Mouse (Mus musculus) urinary bladder, postnatal 25 days (tissue): ENCODE results near the gene Tbx15.
"Not testable (repeated sequence)": the region's sequence is repeated elsewhere in the genome, so short reads cannot be mapped to it uniquely, and the experiment has no call there.

Experiments used
- DNase-seq: peaks from one replicate; pipeline ENCODE4 v3.0.0; 2022; ENCODE audit warnings: low spot score

Tbx15 gene

GRCm38 (mm10) chr3:99266752-99267303 lies 26.6 kb downstream of the Tbx15 start:
- DNase-seq = no peak

DNA sequence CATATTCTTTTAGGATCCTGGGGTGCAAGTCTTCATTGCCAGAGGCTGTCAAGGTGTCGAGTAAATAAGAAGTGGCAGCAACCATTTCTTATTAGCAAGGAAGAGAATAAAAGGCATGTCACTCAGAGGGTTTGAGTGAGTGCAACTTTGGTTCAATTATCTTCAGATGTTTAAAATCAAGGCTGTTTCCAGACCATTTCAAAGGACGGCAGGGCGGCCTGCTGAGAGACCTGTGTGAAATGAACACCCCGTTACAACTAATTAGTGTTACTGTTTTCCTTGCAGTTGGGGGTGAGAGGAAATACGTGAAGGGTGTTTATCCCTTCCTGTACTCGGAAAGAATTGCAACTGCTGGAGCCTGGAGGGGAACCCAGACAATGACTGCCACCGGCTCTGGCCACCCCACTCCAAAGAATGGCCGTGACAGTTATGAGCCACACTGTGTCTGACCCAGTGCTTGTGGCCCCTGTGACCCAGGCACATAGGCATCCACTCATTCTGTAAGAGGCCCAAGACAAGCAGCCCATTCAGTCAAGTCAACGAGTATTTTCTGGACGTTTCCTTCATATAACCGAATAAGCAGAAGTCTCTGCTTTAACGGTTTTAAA lies 37.9 kb downstream of the Tbx15 start:
- DNase-seq = no peak

- DNase-seq = no peak
Observed at GRCm38 (mm10) chr3:99279718-99280117, 39.5 kb downstream of the Tbx15 start.

GRCm38 (mm10) chr3:99281453-99281852 lies 41.3 kb downstream of the Tbx15 start:
- no peak for DNase-seq

DNA sequence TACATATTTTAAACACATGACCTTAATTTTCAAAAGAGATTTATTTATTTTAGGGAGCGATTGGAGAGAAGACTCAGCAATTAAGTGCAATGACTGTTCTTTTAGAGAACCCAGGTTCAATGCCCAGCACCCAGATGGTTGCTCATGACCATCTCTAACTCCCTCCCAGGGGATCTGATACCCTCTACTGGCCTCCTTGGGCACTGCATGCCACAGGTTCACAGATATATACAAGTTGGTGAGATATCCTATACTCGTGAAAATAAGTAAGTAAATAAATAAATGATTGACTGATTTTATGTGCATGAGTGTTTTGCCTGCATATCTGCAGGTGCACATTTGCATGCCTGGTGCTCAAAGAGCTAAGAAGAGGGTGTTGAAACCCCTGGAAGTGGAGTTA lies 48.1 kb downstream of the Tbx15 start:
- no peak for DNase-seq

- no peak for DNase-seq
Observed at GRCm38 (mm10) chr3:99290064-99290702, 50.0 kb downstream of the Tbx15 start.

DNA sequence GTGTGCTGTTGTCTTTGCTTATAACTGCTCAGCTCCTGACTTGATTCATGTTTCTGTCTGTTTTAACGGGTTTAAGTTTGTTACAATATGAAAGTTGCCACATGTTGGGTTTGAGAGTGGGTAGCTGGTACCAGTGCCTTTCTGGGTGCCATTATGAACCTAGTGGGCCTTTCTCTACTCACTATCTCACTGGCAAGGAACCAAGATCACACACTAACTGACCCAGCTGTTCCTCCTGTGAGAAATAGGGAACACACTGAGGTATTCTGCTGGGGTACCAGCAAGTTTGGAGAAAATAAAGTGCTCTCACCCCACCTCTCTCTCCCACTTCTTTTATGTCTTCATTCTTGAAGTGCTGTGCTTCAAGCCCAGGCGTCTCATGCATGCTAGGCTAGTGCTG lies 50.7 kb downstream of the Tbx15 start:
- no peak for DNase-seq

GRCm38 (mm10) chr3:99291386-99291785 lies 51.2 kb downstream of the Tbx15 start:
- no peak for DNase-seq

DNA sequence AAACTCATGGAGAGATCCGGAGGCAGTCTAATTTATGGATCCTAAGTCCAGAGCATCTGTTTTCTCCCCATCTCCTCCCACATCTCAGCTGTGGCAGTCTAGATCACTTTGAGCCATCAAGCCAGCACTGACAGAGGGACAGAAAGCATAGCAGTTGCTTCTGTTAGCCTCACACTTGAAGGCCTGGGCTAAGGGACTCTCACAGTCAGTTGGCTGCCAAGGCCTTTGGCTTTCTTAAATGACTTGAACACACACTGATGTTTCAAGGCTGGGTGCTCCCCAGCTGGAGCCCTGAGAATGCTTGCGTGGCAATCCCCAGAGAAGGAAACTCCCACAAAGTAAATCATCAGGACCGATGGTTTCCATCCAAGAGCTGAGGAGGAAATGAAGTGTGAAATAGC lies 52.4 kb downstream of the Tbx15 start:
- DNase-seq = no peak

- DNase-seq = not testable (repeated sequence)
Observed at GRCm38 (mm10) chr3:99294209-99294608, 54.0 kb downstream of the Tbx15 start.

GRCm38 (mm10) chr3:99295301-99295700 lies 55.1 kb downstream of the Tbx15 start:
- no peak for DNase-seq

DNA sequence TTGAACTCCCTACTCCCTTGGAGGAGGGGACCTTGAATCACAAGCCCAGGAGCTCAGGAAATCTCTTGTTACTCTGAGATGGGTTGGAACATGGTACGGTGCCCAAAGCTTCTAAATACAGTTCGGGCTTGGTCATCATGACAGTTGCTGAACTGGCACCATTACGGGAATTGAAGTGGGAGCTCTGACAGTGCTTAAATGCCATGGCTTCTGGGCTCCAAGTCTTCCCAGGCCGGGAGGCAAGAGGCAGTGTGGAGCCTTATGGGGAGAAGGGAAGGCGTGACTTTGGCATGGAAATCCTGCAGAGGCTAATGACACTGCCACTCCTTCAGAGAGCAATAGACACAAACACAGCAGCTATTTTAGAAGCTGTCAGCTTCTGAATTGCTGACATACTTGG lies 56.0 kb downstream of the Tbx15 start:
- no peak for DNase-seq

DNA sequence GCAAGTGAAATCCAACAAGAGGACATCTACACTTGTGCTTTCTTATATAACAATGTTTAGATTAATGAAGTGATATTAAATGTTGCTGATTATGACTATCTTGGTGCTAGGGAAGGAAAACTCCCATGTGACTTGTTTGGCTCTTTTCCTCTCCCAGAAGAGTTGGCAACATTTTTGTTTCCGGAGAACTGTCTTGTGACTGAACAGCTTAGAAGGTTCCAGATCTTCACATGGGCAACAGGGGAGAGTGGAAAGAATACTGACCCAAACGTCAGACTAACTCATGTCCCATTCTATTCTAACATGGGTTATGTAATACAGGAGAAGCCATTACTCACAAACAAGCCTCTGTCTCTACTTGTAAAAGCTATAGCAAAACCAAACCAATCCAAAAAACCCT lies 60.7 kb downstream of the Tbx15 start:
- no peak for DNase-seq

GRCm38 (mm10) chr3:99310877-99311276 lies 70.7 kb downstream of the Tbx15 start:
- no peak for DNase-seq

DNA sequence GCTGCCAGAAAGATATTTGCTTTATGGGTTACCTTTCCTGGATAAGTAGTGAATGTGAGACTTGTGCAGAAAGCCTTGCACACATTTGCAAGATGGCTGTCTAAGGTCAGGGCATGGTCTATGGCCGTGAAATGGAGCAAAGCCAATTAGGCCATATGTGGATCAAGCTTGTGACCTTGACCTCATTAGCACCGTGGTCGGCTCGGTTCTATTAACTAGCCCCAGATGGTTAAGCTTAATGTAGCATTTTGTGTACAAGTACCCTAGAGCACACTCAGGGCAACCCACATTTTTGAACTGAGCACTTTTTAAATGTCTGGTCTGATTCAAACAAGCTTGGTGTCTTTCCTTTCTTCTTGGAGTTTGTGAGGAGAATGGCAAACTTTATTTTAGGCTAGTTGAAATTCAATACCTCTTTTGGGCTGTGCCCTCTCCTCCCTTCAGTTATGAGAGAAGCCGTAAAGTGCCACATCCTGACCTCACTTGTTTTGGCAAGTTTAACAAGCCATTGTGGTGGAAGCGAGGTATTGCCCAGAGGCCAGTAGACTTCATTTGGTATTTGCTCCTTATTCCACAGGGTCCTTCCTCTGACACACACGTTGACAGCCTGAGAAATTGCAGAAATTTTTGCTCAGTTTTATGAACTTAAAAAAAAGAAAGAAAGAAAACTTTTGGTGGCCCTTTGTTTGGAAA lies 71.9 kb downstream of the Tbx15 start:
- no peak for DNase-seq

DNA sequence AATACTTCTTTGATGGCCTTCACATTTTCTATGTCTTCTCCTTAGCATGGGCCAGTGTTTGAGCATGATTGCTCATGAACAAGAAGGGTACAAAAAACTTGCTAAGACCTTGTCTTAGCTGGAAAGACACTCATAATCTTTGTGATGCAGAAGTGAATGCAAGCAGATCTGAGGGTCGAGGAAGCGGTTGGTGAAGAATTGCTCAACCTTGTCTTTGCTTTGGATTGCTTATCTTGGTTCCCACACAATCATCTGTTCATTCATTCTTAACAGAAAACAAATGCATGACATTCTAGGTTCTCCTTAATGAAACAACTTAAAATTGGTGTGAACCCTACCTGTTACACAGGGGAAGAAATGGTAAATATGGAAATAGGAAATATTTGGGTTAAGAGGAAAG lies 82.2 kb downstream of the Tbx15 start:
- no peak for DNase-seq

DNA sequence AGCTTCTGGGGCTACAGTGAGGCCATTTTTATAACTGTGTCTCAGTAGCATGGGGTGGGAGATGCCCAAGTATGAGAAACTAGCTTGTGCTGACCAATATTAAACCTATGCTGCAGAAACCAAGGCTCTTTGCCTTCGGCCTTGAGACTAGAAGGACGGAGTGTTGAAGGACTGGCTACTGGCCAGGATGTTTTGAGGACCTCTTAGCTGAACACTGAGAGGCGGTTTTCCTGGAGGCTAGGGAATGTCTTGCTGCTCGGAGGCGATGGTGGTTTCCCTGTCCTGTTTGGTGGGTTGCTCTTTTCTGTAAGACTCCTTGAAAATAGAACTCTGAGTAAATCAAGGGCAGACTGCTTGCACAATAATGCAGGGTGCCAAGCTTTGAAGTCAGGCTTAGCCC lies 89.1 kb downstream of the Tbx15 start:
- DNase-seq = no peak

DNA sequence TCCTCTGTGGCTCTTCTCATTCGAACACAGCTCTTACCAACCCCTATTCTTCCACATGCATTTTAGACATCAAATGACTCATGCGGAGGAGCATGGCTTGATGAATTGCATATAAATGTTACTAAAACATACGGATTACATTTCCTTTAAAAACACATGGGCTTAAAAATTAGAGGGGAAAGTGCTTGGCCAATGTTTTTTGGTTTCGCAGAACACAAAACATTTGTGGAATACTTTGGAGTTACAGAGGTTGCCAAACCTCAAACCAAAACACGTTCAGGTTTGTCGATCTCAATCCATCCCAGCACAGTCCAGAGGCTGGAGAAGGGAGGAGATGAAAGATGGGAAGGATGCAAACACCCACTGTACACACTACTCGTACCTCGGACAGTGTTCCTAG lies 90.9 kb downstream of the Tbx15 start:
- DNase-seq = no peak

- DNase-seq = no peak
Observed at GRCm38 (mm10) chr3:99336866-99337265, 96.7 kb downstream of the Tbx15 start.

- DNase-seq = no peak
Observed at GRCm38 (mm10) chr3:99338756-99339155, 98.6 kb downstream of the Tbx15 start.

DNA sequence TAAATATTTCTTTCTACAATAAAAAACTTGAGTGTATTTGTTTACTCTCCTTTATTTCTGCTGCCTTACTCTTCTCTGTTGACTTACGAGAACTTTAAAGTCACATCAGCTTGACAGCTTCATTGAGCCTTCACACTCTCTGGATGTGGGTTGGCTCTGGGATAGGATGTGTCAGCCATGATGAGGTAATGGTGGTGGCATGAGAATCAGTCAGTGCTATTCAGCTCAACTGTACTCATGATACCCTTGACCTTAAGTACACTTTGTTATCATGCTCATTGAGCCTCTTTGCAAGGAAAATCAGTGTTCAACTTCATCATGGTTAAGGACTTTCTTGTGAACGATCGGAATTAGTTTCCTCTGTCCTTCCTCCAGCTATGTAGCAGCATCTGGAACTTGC lies 99.8 kb downstream of the Tbx15 start:
- no peak for DNase-seq

DNA sequence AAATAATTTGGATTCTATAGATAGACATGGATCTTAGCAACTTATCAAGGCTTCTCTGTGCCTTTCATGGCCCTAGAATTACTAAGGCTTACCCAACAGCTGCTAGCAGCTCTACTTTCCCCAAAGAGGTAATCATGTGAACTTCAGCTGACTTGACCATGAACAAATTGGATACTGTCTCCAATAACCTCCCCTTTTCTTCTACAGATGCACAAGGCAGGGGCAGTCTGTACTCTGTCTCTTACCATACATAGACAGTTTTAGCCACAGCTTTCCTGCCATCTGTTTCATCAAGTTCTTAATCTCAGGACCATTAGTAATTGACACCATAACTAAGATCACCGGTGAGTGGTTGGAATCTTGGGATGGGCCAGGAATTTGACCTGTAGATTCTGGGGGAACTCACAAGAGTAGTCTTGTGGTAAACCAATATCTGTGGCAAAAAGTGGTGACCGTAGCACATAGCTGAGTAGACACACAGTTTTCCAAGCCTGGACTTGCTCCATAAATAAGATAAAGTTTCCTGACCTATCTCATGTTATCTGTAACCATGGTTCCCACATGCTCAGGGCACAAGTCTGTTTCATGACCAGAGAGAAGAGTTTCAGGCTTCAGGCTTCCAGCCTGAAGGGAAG lies 139.6 kb downstream of the Tbx15 start:
- no peak for DNase-seq

GRCm38 (mm10) chr3:99387127-99387526 lies 146.9 kb downstream of the Tbx15 start:
- no peak for DNase-seq
